Mouse (Mus musculus) hindbrain, embryonic 16.5 days (tissue): ENCODE measurements around the gene Hoxa7. TPM values are rescaled to one million over a fixed set of nuclear protein-coding genes. Genes with fewer than 3 reads are reported as not detected.

Experiments
- ATAC-seq: fragments of 200-750 bp; cut with Nextera tagmentation; 2 replicates; pipeline ENCODE4 v1.8.0; 2017; ENCODE audit warnings: moderate TSS enrichment, moderate library complexity
- H3K27ac ChIP-seq: fragments of 300-500 bp; sonication (generic); 2 replicates; pipeline ENCODE4 v1.5.1; 2014; ENCODE audit warnings: low read depth, mild to moderate bottlenecking, control low read depth, low read length, moderate library complexity
- H3K27me3 ChIP-seq: fragments of 300-500 bp; sonication (generic); replicated peaks from 2 replicates; pipeline ENCODE4 v1.6.1; 2014; ENCODE audit warnings: low read length; ENCODE audit not compliant: control insufficient read depth, insufficient read depth
- H3K36me3 ChIP-seq: fragments of 300-500 bp; sonication (generic); 2 replicates; pipeline ENCODE4 v1.6.1; 2014; ENCODE audit warnings: mild to moderate bottlenecking, low read length, moderate library complexity, mixed read lengths; ENCODE audit not compliant: control insufficient read depth, insufficient read depth
- H3K4me1 ChIP-seq: fragments of 300-500 bp; sonication (generic); 2 replicates; pipeline ENCODE4 v1.6.1; 2014; ENCODE audit warnings: low read depth, low read length; ENCODE audit not compliant: control insufficient read depth, insufficient read depth
- H3K4me2 ChIP-seq: fragments of 300-500 bp; sonication (generic); 2 replicates; pipeline ENCODE4 v1.6.1; 2014; ENCODE audit warnings: mild to moderate bottlenecking, low read length, control low read depth, moderate library complexity
- H3K4me3 ChIP-seq: fragments of 300-500 bp; sonication (generic); 2 replicates; pipeline ENCODE4 v1.5.1; 2014; ENCODE audit warnings: mild to moderate bottlenecking, low read length, control low read depth, moderate library complexity
- H3K9ac ChIP-seq: fragments of 300-500 bp; sonication (generic); 2 replicates; pipeline ENCODE4 v1.6.1; 2014; ENCODE audit warnings: low read depth, mild to moderate bottlenecking, control low read depth, low read length, moderate library complexity
- H3K9me3 ChIP-seq: fragments of 300-500 bp; sonication (generic); 2 replicates; pipeline ENCODE4 v1.6.1; 2014; ENCODE audit warnings: mild to moderate bottlenecking, low read length, moderate library complexity; ENCODE audit not compliant: control insufficient read depth
- WGBS: fragments of 180-500 bp; shearing (Covaris S2); extraction: QIAGEN DNeasy Blood & Tissue Kit; methylation state at CpG from one replicate; pipeline ENCODE4 v1.1.7; 2014; 5-methylcytosine and 5-hydroxymethylcytosine counted together
- polyA plus RNA-seq: library from polyadenylated mRNA; unstranded; fragments of >200 nt; fragmentation: Nextera tagmentation; extraction: Ambion mirVana; gene quantifications from 2 replicates; pipeline ENCODE4 v1.2.1, GENCODE M21; 2015

The Hoxa7 gene
- polyA plus RNA-seq, 1 experiment from 2014 or later, result 9.0 TPM

GRCm38 (mm10) chr6:52265306-52265912 lies 43.8 kb upstream of the Hoxa7 start:
- H3K36me3 ChIP-seq, result no peaks in the 10 kb centered on the region

DNA sequence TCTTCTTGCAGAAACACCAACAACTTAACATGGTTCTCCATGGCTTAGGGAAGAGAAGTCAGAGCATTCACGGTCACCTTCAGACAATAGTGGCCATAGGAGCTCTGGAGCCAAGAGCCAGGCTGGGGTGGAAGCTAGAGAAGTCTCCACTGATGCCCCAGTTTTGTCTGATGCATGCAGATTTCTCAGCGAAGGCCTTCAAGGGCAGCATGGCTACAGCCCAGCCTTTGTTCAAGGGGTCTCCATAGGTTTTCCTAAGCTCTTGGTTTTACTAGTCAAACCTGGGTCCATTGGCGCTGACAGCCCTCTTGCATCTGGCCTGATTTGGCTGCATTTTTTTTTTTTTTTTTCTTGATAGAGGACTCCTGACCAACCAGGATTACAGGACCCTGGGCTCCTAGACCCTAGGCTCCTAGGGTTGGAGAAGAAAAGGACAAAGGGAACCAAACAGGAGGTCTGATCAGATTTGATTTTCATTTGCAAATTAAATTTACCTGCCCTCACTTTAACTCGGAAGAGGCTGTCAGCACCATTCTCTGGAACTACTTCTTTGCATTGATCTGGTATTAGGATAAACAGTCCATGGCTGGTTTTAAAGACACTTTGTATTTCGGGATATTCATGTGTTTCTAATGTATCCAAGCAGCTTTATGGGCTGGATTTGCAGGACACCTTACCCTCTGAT lies 42.6 kb upstream of the Hoxa7 start:
- Histone ChIP-seq H3K27me3 (peaks cover 78% of the 10 kb centered on the region), H3K4me1 (peaks cover 7% of the 10 kb centered on the region; the same call in 1 of the 2 replicates), H3K9ac (no peak overlapping the region), H3K9me3 (no peaks in the 10 kb centered on the region), H3K27ac (no peak overlapping the region), H3K4me2 (no peak overlapping the region), H3K36me3 (no peaks in the 10 kb centered on the region), H3K4me3 (no peak overlapping the region)
- WGBS, result 4% methylated on average over 5 of the region's 5 CpGs
- no peak for ATAC-seq

More at GRCm38 (mm10) chr6:52265306-52265912, 43.8 kb upstream of the Hoxa7 start:
- 2% methylated on average over 18 of the region's 18 CpGs for WGBS
- no peak overlapping the region for H3K4me2 ChIP-seq
- no peak overlapping the region for H3K27ac ChIP-seq
- no peak for ATAC-seq
- H3K9me3 ChIP-seq, result no peaks in the 10 kb centered on the region
- H3K4me3 ChIP-seq, result no peak overlapping the region
- H3K27me3 ChIP-seq, result peaks cover 85% of the 10 kb centered on the region
- peaks cover 4% of the 10 kb centered on the region; the same call in 1 of the 2 replicates for H3K4me1 ChIP-seq
- H3K9ac ChIP-seq, result no peak overlapping the region

- Histone ChIP-seq H3K9me3 (no peaks in the 10 kb centered on the region), H3K4me3 (no peak overlapping the region), H3K4me2 (no peak overlapping the region), H3K4me1 (peaks cover 7% of the 10 kb centered on the region; the same call in 1 of the 2 replicates), H3K27ac (no peak overlapping the region), H3K36me3 (no peaks in the 10 kb centered on the region), H3K27me3 (peaks cover 76% of the 10 kb centered on the region), H3K9ac (no peak overlapping the region)
- ATAC-seq, result no peak
- WGBS, result 4% methylated on average over 6 of the region's 6 CpGs
Measured at GRCm38 (mm10) chr6:52263321-52263585, 41.6 kb upstream of the Hoxa7 start.

DNA sequence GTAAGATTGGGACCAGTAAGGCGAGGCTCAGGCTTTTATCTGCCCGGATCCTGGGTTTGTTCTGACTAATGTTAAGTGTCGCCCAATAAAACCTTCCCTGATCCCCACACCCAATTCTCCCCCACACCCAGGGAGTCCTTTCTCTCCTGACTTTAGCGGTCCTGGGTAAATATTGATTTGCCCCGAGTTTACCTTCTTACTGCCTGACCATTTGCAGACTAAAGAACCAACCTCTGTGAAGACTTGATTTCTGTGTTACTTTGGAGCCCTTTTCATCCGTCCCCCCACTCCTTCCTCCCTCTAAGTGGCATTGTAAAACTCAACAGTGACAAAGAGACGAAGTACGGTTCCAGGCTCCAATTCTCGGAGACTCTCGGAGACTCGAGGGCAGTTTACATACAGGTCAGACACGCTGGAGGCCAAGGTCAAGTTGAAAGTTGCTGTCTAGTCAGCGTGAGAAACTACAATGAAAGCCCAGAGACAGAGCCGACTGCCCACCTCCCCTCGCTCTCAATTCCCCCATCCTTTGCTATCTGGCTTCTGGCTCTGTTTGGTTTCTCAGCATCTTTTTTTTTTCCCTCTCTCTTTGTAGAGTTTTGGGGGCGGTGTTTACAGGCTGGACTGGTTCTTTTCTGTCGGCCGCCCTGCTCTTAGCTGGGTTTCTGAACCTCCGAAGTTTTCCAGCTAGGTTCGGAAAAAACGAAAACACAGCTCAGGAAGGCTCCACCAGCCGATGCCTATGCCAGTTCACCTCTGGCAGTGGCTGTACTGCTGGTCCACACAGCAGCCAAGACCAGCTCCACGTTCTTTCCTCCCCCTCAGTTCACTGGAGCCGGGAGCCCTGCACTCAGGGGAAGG lies 41.0 kb upstream of the Hoxa7 start:
- H3K9ac ChIP-seq, result no peak overlapping the region
- no peak overlapping the region for H3K27ac ChIP-seq
- no peak for ATAC-seq
- H3K4me2 ChIP-seq, result no peak overlapping the region
- no peak overlapping the region for H3K4me3 ChIP-seq
- H3K36me3 ChIP-seq, result no peaks in the 10 kb centered on the region
- peaks cover 7% of the 10 kb centered on the region; the same call in 1 of the 2 replicates for H3K4me1 ChIP-seq
- H3K9me3 ChIP-seq, result no peaks in the 10 kb centered on the region
- peaks cover 73% of the 10 kb centered on the region for H3K27me3 ChIP-seq
- 3% methylated on average over 24 of the region's 24 CpGs for WGBS

DNA sequence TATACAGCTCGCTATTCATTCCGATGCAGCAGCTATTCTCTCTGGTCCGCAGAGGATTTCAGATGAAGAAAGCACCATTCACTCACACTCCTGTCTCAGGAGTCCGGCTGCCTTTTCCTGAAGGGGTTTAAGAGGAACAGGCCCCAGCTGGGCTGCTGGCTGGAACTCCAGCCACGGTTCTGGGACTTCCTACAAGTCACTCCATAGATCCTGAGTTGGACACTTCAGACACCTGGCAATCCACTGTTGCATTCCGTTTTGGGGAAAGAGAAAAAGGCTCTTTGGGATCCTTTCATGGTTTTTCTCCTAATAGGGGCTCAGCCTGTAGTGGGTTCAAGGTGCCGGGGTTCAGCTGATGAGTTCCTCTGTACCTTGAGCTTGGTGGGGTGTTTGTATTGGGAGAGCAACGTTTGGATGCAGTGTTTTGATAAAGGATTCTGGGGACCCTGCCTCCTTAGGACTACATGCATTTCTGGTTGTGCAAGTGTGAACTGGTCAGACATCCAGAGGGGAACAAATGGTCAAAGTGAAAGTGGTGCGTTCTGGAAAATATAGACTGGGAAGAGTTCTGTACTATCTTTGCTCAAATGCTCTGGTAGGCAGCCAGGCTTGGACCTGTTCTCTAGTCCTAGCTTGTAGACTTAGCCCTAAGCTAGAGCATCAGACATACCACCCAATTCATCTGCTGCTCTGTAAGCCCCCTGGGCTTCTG lies 40.3 kb upstream of the Hoxa7 start:
- Histone ChIP-seq H3K27ac (no peak overlapping the region), H3K9me3 (no peaks in the 10 kb centered on the region), H3K4me1 (peaks cover 7% of the 10 kb centered on the region; the same call in 1 of the 2 replicates), H3K36me3 (no peaks in the 10 kb centered on the region), H3K9ac (no peak overlapping the region), H3K4me3 (no peak overlapping the region), H3K27me3 (peaks cover 74% of the 10 kb centered on the region), H3K4me2 (no peak overlapping the region)
- 3% methylated on average over 9 of the region's 9 CpGs for WGBS
- ATAC-seq, result no peak

- Histone ChIP-seq H3K36me3 (no peaks in the 10 kb centered on the region), H3K4me3 (peak within 1 kb of the TSS; percentile 31), H3K9me3 (no peaks in the 10 kb centered on the region), H3K27ac (no peak within 1 kb of the TSS), H3K27me3 (peaks cover 73% of the 10 kb centered on the region), H3K4me2 (peak within 1 kb of the TSS; percentile 49), H3K9ac (no peak within 1 kb of the TSS), H3K4me1 (peaks cover 7% of the 10 kb centered on the region; the same call in 1 of the 2 replicates)
- ATAC-seq, result 0 out of 2 replicates have a peak, but pooled peaks have one; percentile 11
- WGBS, result under 1% methylated on average over 39 of the region's 72 CpGs
Measured at GRCm38 (mm10) chr6:52260654-52261575, 39.3 kb upstream of the Hoxa7 start, which contains the start of gene Hoxa13. TSS of gene Hoxa13 (minus strand) at chr6:52260880.

GRCm38 (mm10) chr6:52259811-52260261 lies 38.2 kb upstream of the Hoxa7 start:
- under 1% methylated on average over 38 of the region's 39 CpGs for WGBS
- H3K4me1 ChIP-seq, result peaks cover 7% of the 10 kb centered on the region; the same call in 1 of the 2 replicates
- ATAC-seq, result no peak
- H3K36me3 ChIP-seq, result no peaks in the 10 kb centered on the region
- H3K9me3 ChIP-seq, result no peaks in the 10 kb centered on the region
- peak overlapping the region; percentile 31; the same call in 1 of the 2 replicates for H3K4me3 ChIP-seq
- H3K4me2 ChIP-seq, result peak overlapping the region; percentile 49; the same call in 1 of the 2 replicates
- H3K27ac ChIP-seq, result no peak overlapping the region
- H3K27me3 ChIP-seq, result peaks cover 73% of the 10 kb centered on the region
- no peak overlapping the region for H3K9ac ChIP-seq
